Mouse (Mus musculus): ENCODE measurements at regions not wholly inside any gene's neighbourhood (a gene's known extent, or its start where the extent isn't known, plus 50 kb on each side); places are given as distances from the start of the nearest gene placed in this dataset.

DNA sequence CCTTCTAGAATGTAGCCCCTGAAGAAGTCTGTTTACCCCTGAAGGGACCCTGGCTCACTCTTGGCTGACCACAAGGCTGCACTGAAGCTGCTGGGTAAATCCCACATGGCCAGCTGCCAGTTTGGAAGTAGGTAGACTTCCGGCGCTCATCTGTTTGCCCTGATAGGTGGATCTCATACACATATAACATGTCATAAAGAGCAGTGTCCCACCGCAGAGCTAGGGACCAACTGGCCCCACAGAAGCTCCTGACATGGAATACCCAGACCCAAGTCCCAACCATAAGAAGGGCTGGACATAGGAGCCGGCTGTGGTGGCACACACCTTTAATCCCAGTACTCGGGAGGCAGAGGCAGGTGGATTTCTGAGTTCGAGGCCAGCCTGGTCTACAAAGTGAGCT, 115.8 kb upstream of the Tshz3 start:
- H3K27ac ChIP-seq (ENCODE audit: low read depth, low read length), result no peak overlapping the region
- ATAC-seq (replicated peaks; ENCODE audit: low FRiP score) (no peak), DNase-seq (ENCODE audit: low spot score) (no peak)
- no peak overlapping the region for H3K4me3 ChIP-seq (ENCODE audit: low read depth, low read length)
- 95% methylated on average over 6 of the region's 6 CpGs for whole genome bisulfite sequencing
- no peaks in the 10 kb centered on the region; the same call in 1 of the 2 replicates for H3K9me3 ChIP-seq (ENCODE audit: control insufficient read depth, low read length)
- no peak overlapping the region for H3K9ac ChIP-seq (ENCODE audit: low read length)
- no peak overlapping the region for H3K4me2 ChIP-seq (ENCODE audit: low read depth, low read length, severe bottlenecking)
- H3K36me3 ChIP-seq (ENCODE audit: control insufficient read depth, insufficient read depth, low read length), result no peaks in the 10 kb centered on the region
- H3K4me1 ChIP-seq (replicated peaks; ENCODE audit: control insufficient read depth, insufficient read depth, low read length), result no peaks in the 10 kb centered on the region
- no peaks in the 10 kb centered on the region for H3K27me3 ChIP-seq (ENCODE audit: control insufficient read depth, insufficient read depth, low read length)

DNA sequence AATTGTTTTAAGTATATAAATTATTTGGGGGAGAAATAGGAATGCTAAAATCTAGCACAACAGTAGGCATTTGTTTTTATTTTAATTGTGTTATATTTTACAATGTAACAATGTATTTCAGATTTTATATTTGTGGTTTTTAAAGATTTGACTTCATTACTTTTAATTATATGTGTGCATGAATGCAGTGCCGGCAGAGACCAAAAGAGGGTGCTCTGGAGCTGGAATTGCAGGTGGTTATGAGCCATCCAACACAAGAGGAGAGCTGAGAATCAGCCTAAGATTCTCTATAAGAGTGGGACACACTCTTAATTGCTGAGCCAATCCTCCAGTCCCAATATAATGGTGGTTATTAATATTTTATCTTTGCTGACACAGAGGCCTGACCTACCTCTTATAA, 112.9 kb upstream of the Tshz3 start:
- DNase-seq (ENCODE audit: low spot score) (no peak), ATAC-seq (replicated peaks; ENCODE audit: low FRiP score) (no peak)
- H3K27me3 ChIP-seq (ENCODE audit: control insufficient read depth, insufficient read depth, low read length), result no peaks in the 10 kb centered on the region
- no peak overlapping the region for H3K9ac ChIP-seq (ENCODE audit: low read length)
- 72% methylated on average over 1 of the region's 1 CpGs for WGBS
- no peak overlapping the region for H3K27ac ChIP-seq (ENCODE audit: low read depth, low read length)
- no peaks in the 10 kb centered on the region for H3K36me3 ChIP-seq (ENCODE audit: control insufficient read depth, insufficient read depth, low read length)
- H3K4me2 ChIP-seq (ENCODE audit: low read depth, low read length, severe bottlenecking), result no peak overlapping the region
- no peaks in the 10 kb centered on the region for H3K4me1 ChIP-seq (replicated peaks; ENCODE audit: control insufficient read depth, insufficient read depth, low read length)
- H3K9me3 ChIP-seq (ENCODE audit: control insufficient read depth, low read length), result no peaks in the 10 kb centered on the region; the same call in 1 of the 2 replicates
- no peak overlapping the region for H3K4me3 ChIP-seq (ENCODE audit: low read depth, low read length)

DNA sequence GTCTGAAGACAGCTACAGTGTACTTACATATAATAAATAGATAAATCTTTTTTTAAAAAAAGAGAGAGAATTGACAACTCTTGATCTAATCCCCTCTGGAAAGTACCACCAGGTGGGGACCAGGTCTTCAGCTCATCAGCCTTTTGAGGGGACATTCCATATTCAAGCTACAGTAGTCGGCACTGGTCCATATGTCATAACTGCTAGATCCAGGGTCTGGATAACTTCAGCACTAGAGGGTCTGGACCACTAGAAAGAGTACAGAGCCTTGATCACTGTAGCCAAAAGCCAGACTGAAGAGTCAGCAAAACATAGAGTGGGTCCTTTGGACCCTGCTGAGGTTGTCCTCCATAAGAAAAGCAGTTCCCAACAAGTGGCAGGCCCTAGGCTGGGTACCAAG, 106.4 kb upstream of the Tshz3 start:
- Histone ChIP-seq H3K4me2 (ENCODE audit: low read depth, low read length, severe bottlenecking) (no peak overlapping the region), H3K9me3 (ENCODE audit: control insufficient read depth, low read length) (no peaks in the 10 kb centered on the region), H3K27ac (ENCODE audit: low read depth, low read length) (no peak overlapping the region), H3K9ac (ENCODE audit: low read length) (no peak overlapping the region), H3K4me3 (ENCODE audit: low read depth, low read length) (no peak overlapping the region), H3K27me3 (ENCODE audit: control insufficient read depth, insufficient read depth, low read length) (no peaks in the 10 kb centered on the region), H3K36me3 (ENCODE audit: control insufficient read depth, insufficient read depth, low read length) (no peaks in the 10 kb centered on the region), H3K4me1 (replicated peaks; ENCODE audit: control insufficient read depth, insufficient read depth, low read length) (no peaks in the 10 kb centered on the region)
- DNase-seq (ENCODE audit: low spot score) (no peak), ATAC-seq (replicated peaks; ENCODE audit: low FRiP score) (no peak)
- 93% methylated on average over 1 of the region's 1 CpGs for WGBS

DNA sequence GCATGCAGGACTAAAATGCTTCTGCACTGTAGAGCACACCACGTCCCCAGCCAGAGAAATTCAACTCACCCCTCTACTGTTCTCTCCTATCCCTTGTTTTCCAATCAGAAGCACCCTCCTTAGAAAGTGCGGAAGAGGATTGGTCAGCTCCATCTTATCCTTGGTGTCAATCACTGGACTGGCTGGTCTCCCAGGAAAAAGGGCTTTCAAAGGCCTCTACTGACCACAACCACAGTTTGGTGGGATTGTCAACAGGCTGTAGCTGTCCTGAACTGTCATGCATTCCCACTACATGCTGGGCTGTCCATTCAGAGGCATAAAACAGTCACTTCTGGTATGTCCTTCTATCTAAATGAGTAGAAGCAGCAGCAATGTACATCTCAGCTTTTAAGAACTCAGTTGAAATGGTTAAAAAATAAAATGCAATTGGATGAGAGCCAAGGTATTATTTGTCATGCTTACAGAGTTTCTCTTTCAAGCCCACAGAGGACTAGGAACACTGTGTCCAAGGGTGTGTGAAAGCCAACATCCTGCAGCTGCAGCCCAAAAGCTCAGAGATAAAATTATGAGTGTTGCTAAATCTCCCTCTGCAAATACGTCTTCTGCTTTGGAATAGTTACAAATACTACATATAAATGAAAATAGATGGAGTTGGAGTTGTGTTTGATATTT, 101.2 kb upstream of the Tshz3 start:
- Histone ChIP-seq H3K9me3 (ENCODE audit: control insufficient read depth, low read length) (no peaks in the 10 kb centered on the region; the same call in 1 of the 2 replicates), H3K4me3 (ENCODE audit: low read depth, low read length) (no peak overlapping the region), H3K27me3 (ENCODE audit: control insufficient read depth, insufficient read depth, low read length) (no peaks in the 10 kb centered on the region), H3K27ac (ENCODE audit: low read depth, low read length) (no peak overlapping the region), H3K36me3 (ENCODE audit: control insufficient read depth, insufficient read depth, low read length) (no peaks in the 10 kb centered on the region), H3K4me2 (ENCODE audit: low read depth, low read length, severe bottlenecking) (no peak overlapping the region), H3K9ac (ENCODE audit: low read length) (no peak overlapping the region), H3K4me1 (replicated peaks; ENCODE audit: control insufficient read depth, insufficient read depth, low read length) (no peaks in the 10 kb centered on the region)
- no peak for ATAC-seq (replicated peaks; ENCODE audit: low FRiP score)
- 85% methylated on average over 3 of the region's 3 CpGs for WGBS
- DNase-seq (ENCODE audit: low spot score), result no peak

DNA sequence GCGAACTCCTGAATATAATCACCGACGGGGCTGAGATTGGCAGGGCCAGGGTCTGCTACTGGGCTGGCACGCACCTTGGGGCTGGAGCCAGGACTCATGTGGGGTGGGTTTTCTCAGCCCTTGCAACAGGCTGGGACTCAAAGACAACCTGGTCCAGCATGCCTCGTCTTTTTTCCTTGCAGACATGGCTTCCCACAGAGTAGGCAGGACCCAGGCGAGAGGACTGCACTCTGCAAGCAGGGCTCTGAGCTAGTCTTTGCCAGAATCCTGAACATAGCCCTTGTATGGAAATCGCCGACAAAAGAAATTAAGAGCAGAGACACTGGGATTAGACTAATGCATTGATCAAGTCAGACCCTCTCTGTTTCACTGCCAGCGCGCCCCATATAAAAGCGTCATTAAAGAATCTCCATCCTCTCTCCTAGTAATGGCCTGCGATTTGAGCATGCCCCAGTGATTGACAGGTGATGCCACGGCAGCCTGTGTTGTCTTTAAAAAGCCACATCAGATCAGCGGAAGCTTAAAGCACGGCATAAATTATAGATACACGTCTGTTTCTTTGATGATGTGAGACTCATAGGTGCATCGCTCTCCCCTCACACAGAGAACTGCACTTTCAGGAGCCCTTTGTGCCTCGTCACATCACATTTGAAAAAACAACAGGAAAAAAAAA, 92.8 kb upstream of the Tshz3 start:
- H3K36me3 ChIP-seq (ENCODE audit: control insufficient read depth, insufficient read depth, low read length), result no peaks in the 10 kb centered on the region
- H3K27ac ChIP-seq (ENCODE audit: low read depth, low read length), result no peak overlapping the region
- 48% methylated on average over 18 of the region's 18 CpGs for WGBS
- ATAC-seq (replicated peaks; ENCODE audit: low FRiP score) (no peak), DNase-seq (ENCODE audit: low spot score) (no peak)
- no peak overlapping the region for H3K4me2 ChIP-seq (ENCODE audit: low read depth, low read length, severe bottlenecking)
- H3K4me3 ChIP-seq (ENCODE audit: low read depth, low read length), result no peak overlapping the region
- H3K9ac ChIP-seq (ENCODE audit: low read length), result no peak overlapping the region
- H3K4me1 ChIP-seq (replicated peaks; ENCODE audit: control insufficient read depth, insufficient read depth, low read length), result 0 out of 2 replicates have a peak, but pooled peaks cover 2% of the 10 kb centered on the region
- no peaks in the 10 kb centered on the region for H3K27me3 ChIP-seq (ENCODE audit: control insufficient read depth, insufficient read depth, low read length)
- no peaks in the 10 kb centered on the region for H3K9me3 ChIP-seq (ENCODE audit: control insufficient read depth, low read length)

DNA sequence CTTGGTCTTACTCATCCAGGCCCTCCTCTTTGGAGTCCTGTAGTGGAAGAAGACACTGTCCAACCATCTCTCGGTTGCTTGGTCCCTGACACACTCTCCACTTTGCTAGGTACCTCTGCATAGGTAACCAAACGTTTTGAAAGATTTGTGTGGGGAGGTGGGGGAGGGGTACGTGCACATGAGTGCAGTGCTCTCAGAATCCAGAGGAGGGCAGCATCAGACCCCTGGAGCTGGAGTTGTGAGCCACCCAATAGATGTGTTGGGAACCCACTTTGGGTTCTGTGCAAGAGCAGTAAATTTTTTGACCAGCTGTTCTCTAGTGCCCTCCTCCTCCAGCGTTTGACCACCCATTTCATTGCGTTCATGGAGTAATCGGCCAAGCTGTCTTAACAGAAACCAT, 77.7 kb upstream of the Tshz3 start:
- no peak overlapping the region for H3K9ac ChIP-seq (ENCODE audit: low read length)
- no peaks in the 10 kb centered on the region for H3K4me1 ChIP-seq (replicated peaks; ENCODE audit: control insufficient read depth, insufficient read depth, low read length)
- no peaks in the 10 kb centered on the region for H3K27me3 ChIP-seq (ENCODE audit: control insufficient read depth, insufficient read depth, low read length)
- DNase-seq (ENCODE audit: low spot score) (no peak), ATAC-seq (replicated peaks; ENCODE audit: low FRiP score) (no peak)
- no peak overlapping the region for H3K27ac ChIP-seq (ENCODE audit: low read depth, low read length)
- no peaks in the 10 kb centered on the region for H3K36me3 ChIP-seq (ENCODE audit: control insufficient read depth, insufficient read depth, low read length)
- H3K4me3 ChIP-seq (ENCODE audit: low read depth, low read length), result no peak overlapping the region
- 74% methylated on average over 6 of the region's 6 CpGs for WGBS
- H3K9me3 ChIP-seq (ENCODE audit: control insufficient read depth, low read length), result no peaks in the 10 kb centered on the region
- H3K4me2 ChIP-seq (ENCODE audit: low read depth, low read length, severe bottlenecking), result no peak overlapping the region

DNA sequence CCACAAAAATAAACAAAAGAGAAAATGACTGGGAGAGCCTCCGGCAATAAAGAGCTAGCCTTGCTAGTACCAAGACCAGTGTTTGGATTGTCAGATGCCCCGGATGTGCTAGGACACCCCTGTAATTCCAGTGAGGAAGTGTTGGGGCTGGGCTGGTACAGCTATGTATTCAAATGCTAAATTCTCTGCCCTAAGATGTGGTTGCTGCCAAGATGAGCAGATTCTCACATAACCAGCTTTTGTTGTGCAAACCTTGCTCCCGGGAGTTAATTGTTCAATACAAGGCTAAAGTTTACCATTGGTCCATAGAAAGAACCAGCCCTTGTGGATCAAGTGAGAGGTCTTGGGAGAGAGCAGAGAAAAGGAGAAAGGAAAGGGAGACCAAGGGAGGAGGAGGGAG, 53.7 kb upstream of the Tshz3 start:
- Histone ChIP-seq H3K27me3 (ENCODE audit: control insufficient read depth, insufficient read depth, low read length) (no peaks in the 10 kb centered on the region), H3K9me3 (ENCODE audit: control insufficient read depth, low read length) (no peaks in the 10 kb centered on the region), H3K4me1 (replicated peaks; ENCODE audit: control insufficient read depth, insufficient read depth, low read length) (no peaks in the 10 kb centered on the region), H3K4me3 (ENCODE audit: low read depth, low read length) (no peak overlapping the region), H3K36me3 (ENCODE audit: control insufficient read depth, insufficient read depth, low read length) (no peaks in the 10 kb centered on the region), H3K9ac (ENCODE audit: low read length) (no peak overlapping the region), H3K27ac (ENCODE audit: low read depth, low read length) (no peak overlapping the region), H3K4me2 (ENCODE audit: low read depth, low read length, severe bottlenecking) (no peak overlapping the region)
- DNase-seq (ENCODE audit: low spot score) (no peak), ATAC-seq (replicated peaks; ENCODE audit: low FRiP score) (no peak)
- 62% methylated on average over 3 of the region's 3 CpGs for WGBS
